Mouse (Mus musculus) neural tube, embryonic 10.5 days (tissue): Measurements from ENCODE around the gene Ptpn1.
A peak's percentile ranks its signal among the peaks of the same experiment; 100 is the strongest.

ENCODE experiments used
- DNase-seq: peaks from one replicate; pipeline ENCODE4 v3.0.0-alpha.2; 2017; ENCODE audit warnings: low spot score; ENCODE audit errors: extremely low spot score

Ptpn1 gene

GRCm38 (mm10) chr2:167920960-167921495 is 10.8 kb upstream of the Ptpn1 start:
- DNase-seq: no peak

DNA sequence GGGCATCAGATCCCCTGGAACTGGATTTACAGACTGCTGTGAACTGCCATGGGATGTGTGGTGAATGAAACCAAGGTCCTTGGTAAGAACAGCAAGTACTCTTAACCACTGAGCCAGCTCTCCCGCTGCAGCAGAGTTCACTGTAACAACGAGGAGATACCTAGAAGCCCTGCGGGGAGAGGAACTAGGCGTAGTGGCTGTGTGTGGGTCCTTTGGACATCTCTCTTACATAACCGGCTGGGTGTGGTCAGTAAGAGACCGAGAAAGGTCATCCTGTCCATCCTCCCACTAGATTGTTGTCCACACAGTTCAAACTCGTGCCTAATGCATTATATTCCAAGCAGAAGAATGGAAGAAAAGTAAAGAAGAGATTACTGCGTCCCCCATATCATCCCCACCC is 10.0 kb upstream of the Ptpn1 start:
- no peak for DNase-seq

DNA sequence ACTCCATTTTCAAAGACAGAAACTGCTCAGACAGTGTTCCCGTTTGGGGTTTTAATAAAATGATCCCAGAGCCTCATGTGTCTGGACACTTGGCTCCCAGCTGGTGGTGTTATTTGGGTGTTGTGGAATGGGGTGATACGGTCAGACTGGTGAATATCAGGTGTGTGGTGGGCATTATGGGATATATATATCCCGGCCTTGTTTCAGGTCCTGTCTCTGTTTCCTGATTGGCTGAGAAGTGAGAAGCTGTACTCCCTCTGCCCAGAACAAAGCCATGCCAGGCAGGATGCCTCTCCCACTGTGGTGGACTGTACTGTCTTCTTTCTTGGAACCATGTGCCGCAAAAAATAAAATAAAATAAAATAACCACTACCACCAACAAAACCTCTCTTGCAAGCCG is 7.8 kb upstream of the Ptpn1 start:
- no peak for DNase-seq

- peak; percentile 67 for DNase-seq
These were observed 6.9 kb upstream of the Ptpn1 start for GRCm38 (mm10) chr2:167924803-167925604.

- no peak for DNase-seq
These were observed 5.7 kb upstream of the Ptpn1 start for GRCm38 (mm10) chr2:167925841-167926800.

DNA sequence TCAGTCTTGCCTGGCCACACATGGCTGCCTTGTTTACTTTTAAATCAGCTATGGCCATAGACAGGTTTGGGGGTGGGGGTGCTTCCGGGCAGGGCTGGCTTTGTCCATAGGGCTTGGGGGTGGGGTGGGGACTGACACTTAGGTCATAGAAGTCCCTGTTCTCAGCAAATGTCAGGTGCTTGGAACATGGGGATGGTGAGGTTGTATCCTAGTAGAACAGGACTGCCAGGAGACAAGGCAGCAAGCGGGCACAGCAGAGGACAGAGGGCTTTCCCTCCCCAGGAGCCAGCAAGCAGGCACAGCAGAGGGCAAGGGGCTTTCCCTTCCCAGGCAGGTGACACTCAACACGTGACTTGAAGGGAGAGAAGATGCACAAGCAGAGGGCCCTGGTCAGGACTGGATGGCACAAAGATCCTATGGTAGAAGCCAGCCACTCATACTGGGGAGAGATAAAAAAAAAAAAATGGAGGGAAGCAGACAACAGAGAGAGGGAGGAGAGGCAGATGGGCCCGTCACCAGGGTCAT is 3.8 kb upstream of the Ptpn1 start:
- no peak for DNase-seq

- no peak for DNase-seq
These were observed 2.9 kb upstream of the Ptpn1 start for GRCm38 (mm10) chr2:167928972-167929371.

DNA sequence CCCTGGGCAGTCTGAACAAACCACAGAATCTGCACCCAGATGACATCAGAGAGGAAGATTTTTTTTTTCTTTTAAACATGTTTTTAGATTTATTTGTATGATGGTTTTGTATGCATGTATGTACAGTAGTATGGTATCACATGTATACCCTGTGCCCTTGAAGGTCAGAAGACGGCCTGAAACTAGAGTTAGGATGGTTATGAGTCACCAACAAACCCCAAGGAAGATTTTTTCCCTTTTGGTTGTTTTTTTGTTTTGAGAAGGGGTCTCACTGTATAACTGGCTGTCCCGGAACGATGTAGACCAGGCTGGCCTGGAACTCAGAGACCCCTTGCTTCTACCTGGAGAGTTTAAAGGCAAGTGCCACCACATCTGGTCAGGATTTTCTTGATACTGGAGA is 882 bp upstream of the Ptpn1 start:
- no peak for DNase-seq

GRCm38 (mm10) chr2:167932727-167933231 is 922 bp downstream of the Ptpn1 start:
- peak; percentile 50 for DNase-seq

DNA sequence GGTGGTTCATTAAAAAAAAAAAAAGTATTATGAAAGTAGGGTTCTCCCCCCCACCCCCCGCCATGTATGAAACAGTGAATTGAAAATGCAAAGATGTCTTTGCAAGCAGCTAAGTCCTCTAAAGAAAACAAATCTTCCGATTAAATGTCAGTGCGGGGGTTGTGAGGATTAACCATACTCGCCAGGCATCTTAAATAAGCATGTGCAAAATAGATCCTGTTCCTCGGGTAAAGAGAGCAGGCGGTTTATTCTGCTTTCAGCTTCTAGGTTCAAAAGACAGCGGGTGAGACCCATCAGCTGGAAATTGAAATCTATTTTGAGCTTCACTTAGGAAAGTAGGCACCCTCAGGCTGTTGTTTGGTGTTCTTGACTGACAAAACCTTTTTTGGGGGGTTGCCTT is 1.5 kb downstream of the Ptpn1 start:
- DNase-seq: no peak

GRCm38 (mm10) chr2:167935956-167936355 is 4.1 kb downstream of the Ptpn1 start:
- DNase-seq: no peak

GRCm38 (mm10) chr2:167938786-167939185 is 6.9 kb downstream of the Ptpn1 start:
- DNase-seq: no peak

DNA sequence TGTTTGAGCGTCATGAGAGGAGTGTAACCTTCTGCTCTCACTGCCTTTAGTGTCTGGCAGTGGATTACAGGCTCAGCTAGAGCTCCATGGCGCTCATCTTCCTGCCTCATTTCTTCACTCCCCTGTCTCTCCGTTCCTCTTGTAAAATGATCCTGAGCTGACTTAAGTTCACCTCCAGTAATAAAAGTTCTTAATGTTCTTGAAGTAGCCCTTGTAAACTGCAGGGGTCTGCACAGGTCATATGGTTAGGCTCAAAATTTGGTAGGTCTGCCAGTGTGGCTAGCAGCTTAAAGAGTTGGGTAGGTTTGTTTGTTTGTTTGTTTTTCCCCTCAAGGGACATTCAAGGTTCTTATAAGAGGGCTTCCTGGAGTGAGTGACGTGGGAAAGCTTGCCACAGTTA is 7.3 kb downstream of the Ptpn1 start:
- no peak for DNase-seq

- DNase-seq: no peak
These were observed 8.0 kb downstream of the Ptpn1 start for GRCm38 (mm10) chr2:167939632-167940399.

DNA sequence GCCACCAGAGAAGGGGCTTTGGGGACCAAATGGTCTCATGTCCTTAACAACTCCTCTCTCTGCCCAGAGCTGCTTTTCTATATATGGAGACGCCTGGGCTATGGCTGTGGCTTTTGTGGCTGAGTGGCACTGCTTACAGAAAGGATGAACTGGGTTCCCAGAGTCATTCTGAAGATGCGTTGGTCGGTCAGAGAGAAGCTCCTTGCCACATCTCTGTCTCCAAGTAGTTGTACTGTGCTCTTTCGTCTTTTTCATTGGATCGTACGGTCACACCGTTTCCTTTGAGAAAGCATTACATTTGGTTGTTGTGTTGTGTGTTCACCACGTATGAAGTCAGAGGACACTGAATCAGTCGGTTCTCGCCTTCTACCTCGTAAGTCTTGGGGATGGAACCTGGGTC is 8.8 kb downstream of the Ptpn1 start:
- DNase-seq: no peak

- no peak for DNase-seq
These were observed 9.5 kb downstream of the Ptpn1 start for GRCm38 (mm10) chr2:167941320-167941719.

DNA sequence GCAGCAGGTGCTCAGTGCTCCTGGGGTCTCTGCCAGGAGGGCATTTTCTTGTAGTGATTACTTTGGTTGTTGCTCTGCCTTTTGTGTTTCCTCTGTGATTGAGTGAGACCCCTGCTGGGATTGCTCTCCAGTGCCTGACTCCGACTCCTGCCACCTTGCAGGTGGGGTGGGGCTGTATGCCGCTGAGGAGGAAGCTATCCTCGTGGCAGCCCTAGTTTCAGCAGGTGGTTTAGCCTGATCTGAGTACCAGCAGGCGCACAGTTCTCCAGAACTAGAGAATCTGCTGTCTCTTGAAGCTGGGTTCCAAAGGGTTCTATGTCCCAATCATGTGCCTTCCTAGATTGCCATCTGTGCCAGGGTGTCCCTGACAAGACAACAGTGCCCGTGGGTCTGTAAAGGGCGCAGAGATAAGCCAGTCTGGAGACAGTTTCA is 9.9 kb downstream of the Ptpn1 start:
- no peak for DNase-seq

DNA sequence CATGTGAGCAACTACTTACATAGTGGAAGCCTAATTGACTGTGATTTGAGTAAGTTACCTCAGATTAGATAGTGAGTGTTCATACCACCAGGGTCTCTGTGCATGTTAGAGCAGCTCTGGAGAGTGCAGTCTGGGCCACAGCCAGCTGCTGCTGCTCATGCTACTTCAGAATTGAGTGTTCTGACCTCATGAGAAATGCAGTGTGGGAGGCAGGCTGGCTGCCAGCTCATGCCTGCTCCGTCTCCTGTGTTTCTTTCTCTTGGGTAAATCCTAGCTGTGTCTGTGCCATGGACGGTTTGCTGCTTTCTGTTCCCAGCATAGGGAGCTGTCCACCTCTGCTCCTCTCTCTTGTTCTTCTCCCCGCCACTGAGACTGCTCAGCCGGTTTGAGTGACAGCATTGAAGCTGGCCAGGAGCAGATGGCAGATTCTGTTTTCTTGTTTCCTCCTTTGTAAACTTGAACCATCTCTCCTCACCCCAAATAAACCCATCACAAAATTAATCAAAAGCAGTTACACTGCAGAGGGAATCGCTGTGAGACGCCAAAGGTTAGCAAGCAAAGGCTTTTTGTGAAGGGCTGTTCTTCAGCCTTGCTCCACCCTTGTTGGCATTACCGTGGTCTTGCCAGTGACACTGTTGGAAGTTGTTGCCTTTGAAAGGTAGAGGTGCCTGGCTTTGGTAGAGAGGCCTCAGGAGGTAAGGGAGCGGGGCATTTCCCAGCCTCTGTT is 10.5 kb downstream of the Ptpn1 start:
- DNase-seq: no peak

DNA sequence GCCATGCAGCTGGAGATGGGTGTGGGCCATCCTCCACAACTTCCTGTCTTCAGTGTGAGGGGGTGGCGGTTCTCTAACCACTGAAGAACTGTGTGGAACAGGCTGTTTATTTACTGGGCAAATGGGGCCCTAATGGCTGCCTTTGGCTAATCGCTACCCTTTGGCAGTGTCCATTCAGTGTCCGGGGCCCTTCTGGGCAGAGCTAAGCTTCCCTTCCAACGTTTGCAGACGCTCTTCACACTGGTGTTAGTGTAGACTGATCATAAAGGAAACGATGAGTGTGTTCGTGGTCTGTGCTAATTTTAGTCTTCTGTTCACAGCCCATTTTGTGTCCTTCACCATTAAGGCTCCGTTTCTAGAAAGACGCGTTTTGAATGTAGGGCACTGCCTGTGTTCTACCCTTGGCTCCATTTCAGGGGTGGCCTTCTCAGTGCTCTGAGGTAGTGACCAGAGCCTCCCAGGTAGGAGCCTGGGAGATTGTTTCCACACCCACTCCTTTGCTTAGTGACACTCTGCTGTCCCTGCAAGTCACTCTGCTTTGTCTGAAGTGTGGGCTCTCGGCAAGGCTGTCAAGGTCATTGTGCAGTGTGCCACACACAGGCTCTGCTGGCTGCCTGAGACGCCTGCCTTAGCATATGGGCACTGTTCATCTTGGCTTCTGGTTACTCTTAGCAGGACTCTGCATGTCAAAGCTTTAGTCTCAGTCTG is 11.2 kb downstream of the Ptpn1 start:
- no peak for DNase-seq

DNA sequence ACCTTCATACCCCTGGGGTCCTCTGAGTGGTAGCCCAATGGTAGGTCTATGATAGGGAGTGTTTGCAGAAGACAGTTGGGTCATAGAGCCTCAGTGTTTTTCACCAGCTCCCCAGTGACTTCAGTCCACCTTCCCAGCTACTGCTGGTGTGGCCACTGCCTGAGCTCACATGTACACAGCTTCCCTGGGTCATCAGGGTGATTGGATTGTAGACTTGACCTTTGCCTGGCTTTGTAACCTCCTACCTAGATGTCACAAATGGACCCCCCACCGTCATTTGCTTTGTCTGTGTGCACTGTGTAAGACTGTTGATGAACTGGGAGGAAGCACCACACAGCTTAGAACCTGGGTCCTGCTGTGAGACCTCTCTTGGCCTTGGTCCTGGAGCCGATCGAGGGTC is 12.3 kb downstream of the Ptpn1 start:
- DNase-seq: no peak
